Mouse (Mus musculus) forebrain, postnatal 0 days (tissue): ENCODE measurements around the gene Clec4e. TPM values are rescaled to one million over a fixed set of nuclear protein-coding genes. Genes with fewer than 3 reads are reported as not detected.
"Not testable (repeated sequence)": the region's sequence is repeated elsewhere in the genome, so short reads cannot be mapped to it uniquely, and the experiment has no call there.

ENCODE experiments used
- ATAC-seq: fragments of 200-750 bp; cut with Nextera tagmentation; 2 replicates; pipeline ENCODE4 v1.8.0; 2017; ENCODE audit warnings: mild to moderate bottlenecking, moderate library complexity
- DNase-seq: peaks from one replicate; pipeline ENCODE4 v3.0.0-alpha.2; 2015
- H3K27ac ChIP-seq: fragments of 300-500 bp; sonication (generic); 2 replicates; pipeline ENCODE4 v1.5.1; 2014; ENCODE audit warnings: low read depth, mild to moderate bottlenecking, antibody characterized with exemption, low read length, moderate library complexity, mixed read lengths
- H3K27me3 ChIP-seq: fragments of 300-500 bp; sonication (generic); 2 replicates; pipeline ENCODE4 v1.6.1; 2014; ENCODE audit warnings: mild to moderate bottlenecking, low read length, mixed read lengths; ENCODE audit not compliant: insufficient read depth
- H3K36me3 ChIP-seq: fragments of 300-500 bp; sonication (generic); 2 replicates; pipeline ENCODE4 v1.6.1; 2014; ENCODE audit warnings: mild to moderate bottlenecking, moderate library complexity; ENCODE audit not compliant: insufficient read depth
- H3K4me1 ChIP-seq: fragments of 300-500 bp; sonication (generic); 2 replicates; pipeline ENCODE4 v1.6.1; 2014; ENCODE audit warnings: antibody characterized with exemption; ENCODE audit not compliant: insufficient read depth
- H3K4me2 ChIP-seq: fragments of 300-500 bp; sonication (generic); 2 replicates; pipeline ENCODE4 v1.6.1; 2014; ENCODE audit warnings: low read depth, mild to moderate bottlenecking, moderate library complexity
- H3K4me3 ChIP-seq: fragments of 300-500 bp; sonication (generic); 2 replicates; pipeline ENCODE4 v1.5.1; 2014; ENCODE audit warnings: low read depth, low read length, mixed read lengths
- H3K9ac ChIP-seq: fragments of 300-500 bp; sonication (generic); 2 replicates; pipeline ENCODE4 v1.6.1; 2014; ENCODE audit warnings: mild to moderate bottlenecking
- H3K9me3 ChIP-seq: fragments of 300-500 bp; sonication (generic); 2 replicates; pipeline ENCODE4 v1.6.1; 2016; ENCODE audit warnings: low read length
- CTCF ChIP-seq: sonication (generic); IDR thresholded peaks from 2 replicates; pipeline ENCODE4 v1.5.1; 2016; ENCODE audit warnings: antibody characterized with exemption, control low read depth, low read depth
- WGBS: fragments of 180-500 bp; shearing (Covaris S2); extraction: QIAGEN DNeasy Blood & Tissue Kit; methylation state at CpG from one replicate; pipeline ENCODE4 v1.1.7; 2014; 5-methylcytosine and 5-hydroxymethylcytosine counted together
- polyA plus RNA-seq: library from polyadenylated mRNA; unstranded; fragments of >200 nt; fragmentation: Nextera tagmentation; extraction: Ambion mirVana; gene quantifications from 2 replicates; pipeline ENCODE4 v1.2.1, GENCODE M21; 2015
- total RNA-seq: library from RNA; depleted of rRNA; stranded (reverse); fragments of >200 nt; gene quantifications from 2 replicates; pipeline ENCODE4 v1.2.3, GENCODE M21; 2014; rRNA removed

The Clec4e gene
- total RNA-seq (not detected in 2 replicates), polyA plus RNA-seq (not detected in 2 replicates)

DNA sequence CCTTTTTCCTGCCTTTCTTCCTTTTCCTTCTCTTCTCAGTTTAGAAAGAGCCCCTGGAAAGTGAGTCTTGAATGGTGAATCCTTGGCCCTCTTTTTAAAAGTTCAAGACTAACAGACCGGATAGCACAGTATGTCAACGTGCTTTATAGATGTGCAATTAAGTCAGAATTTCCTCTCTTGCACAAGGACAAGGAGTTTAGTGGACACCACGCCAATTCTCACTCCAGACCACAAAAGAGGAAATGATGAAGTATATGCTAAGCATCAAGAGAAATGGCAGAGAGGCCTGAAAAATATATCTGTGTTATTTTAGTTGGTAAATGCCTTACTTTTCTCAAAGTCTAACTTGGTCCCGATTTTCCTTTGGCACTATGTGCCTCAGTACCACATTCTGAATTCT, at the start of gene Clec4e:
Gene Clec4e (minus strand): TSS at position 118 of the 400 bp plus-strand sequence.
- Histone ChIP-seq H3K4me3 (no peak within 1 kb of the TSS), H3K4me2 (no peak within 1 kb of the TSS), H3K9ac (no peak within 1 kb of the TSS), H3K9me3 (no peaks in the 10 kb centered on the region), H3K27ac (no peak within 1 kb of the TSS), H3K4me1 (no peaks in the 10 kb centered on the region), H3K36me3 (no peaks in the 10 kb centered on the region), H3K27me3 (no peaks in the 10 kb centered on the region)
- ATAC-seq (no peak), DNase-seq (no peak)
- TF ChIP-seq CTCF: no peak
- 83% methylated on average over 4 of the region's 4 CpGs for WGBS

DNA sequence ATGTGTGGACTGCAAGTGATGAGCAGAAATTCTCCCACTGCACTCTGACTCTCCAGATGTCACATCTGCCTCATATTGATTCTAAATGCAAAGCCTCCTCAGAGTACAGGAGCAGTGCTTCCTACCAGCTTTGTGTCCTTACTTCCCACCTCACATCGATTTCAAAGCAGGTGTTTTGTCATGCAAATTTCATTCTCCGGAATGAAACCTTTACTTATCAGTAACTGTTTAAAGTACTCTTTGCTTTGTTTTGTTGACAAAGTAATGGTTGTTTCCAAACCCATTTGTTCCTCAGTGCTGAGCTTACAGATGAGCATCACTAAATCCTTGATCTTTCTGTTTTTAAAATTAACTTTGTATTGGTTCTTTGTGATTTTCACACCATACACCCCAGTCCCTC, 42.8 kb upstream of the Clec4e start:
- Histone ChIP-seq H3K27ac (no peak overlapping the region), H3K36me3 (no peaks in the 10 kb centered on the region), H3K4me1 (no peaks in the 10 kb centered on the region), H3K9me3 (no peaks in the 10 kb centered on the region), H3K4me3 (no peak overlapping the region), H3K9ac (no peak overlapping the region), H3K27me3 (no peaks in the 10 kb centered on the region), H3K4me2 (no peak overlapping the region)
- 29% methylated on average over 2 of the region's 2 CpGs for WGBS
- ATAC-seq (no peak), DNase-seq (no peak)
- no peak for TF ChIP-seq CTCF

DNA sequence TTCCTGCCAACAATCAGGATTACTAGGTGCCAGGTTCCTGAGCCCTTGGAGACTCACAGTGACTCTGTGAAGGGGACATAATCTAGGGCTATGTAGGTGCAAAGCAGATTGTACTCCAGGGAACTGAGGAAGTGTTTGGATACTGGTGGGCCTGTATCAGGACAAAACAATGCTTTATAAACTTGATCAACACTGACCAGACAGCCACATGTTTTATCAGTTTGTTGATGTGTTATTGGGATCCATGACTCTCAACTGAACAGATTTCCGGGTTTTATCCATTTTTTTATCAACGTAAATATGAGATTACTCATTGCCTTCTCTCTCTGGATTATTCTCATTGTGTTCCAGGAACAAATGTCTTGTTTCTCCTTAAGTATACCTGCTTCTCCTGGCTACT, 18.4 kb upstream of the Clec4e start, which contains the start of gene Vmn2r19:
Gene Vmn2r19 (plus strand): TSS at position 301 of the 400 bp plus-strand sequence.
- Histone ChIP-seq H3K27me3 (no peaks in the 10 kb centered on the region), H3K4me2 (no peak within 1 kb of the TSS), H3K4me1 (no peaks in the 10 kb centered on the region), H3K9me3 (no peaks in the 10 kb centered on the region), H3K36me3 (no peaks in the 10 kb centered on the region), H3K4me3 (no peak within 1 kb of the TSS), H3K27ac (no peak within 1 kb of the TSS), H3K9ac (no peak within 1 kb of the TSS)
- 95% methylated on average over 2 of the region's 2 CpGs for WGBS
- ATAC-seq (no peak), DNase-seq (no peak)
- no peak for TF ChIP-seq CTCF

DNA sequence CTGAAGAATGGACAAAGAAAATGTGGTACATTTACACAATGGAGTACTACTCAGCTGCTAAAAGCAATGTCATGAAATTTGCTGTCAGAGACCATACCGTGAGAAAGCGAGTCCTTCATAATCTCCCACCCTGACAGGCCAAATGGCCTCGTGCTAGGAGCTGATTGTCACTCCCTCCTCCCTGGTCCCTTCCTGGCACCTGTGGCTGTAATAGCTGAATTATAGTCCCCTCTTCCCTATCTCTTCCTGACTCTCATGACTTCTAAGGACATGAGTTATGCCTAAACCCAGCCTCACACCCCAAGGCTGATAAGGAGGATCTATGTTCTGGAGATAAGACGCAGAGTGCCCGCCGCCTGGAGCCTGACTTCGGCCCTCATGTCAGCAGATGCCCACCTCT, 16.6 kb upstream of the Clec4e start:
- not testable (repeated sequence) for H3K9ac ChIP-seq, H3K36me3 ChIP-seq, H3K4me1 ChIP-seq, DNase-seq, ATAC-seq, H3K4me3 ChIP-seq, H3K9me3 ChIP-seq, H3K27ac ChIP-seq, H3K4me2 ChIP-seq, H3K27me3 ChIP-seq
- 92% methylated on average over 7 of the region's 7 CpGs for WGBS

DNA sequence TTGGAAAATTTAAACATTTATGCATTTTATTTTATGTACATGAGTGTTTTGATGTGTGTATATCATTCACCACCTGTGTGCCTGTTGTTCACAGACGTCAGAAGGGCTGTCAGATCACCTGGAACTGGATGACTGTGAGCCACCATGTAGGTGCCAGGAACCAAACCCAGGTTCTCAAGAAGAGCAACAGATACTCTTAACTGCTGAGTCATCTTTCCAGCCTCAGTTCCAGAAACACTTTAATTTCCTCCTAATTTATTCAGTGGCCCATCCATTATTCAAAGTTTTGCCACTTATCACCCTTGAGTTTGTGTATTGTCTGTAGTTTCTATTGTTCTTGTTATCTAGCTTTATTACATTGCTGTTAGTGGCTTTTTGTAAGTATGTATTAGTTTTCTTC, 7.0 kb upstream of the Clec4e start:
- no peak for ATAC-seq

DNA sequence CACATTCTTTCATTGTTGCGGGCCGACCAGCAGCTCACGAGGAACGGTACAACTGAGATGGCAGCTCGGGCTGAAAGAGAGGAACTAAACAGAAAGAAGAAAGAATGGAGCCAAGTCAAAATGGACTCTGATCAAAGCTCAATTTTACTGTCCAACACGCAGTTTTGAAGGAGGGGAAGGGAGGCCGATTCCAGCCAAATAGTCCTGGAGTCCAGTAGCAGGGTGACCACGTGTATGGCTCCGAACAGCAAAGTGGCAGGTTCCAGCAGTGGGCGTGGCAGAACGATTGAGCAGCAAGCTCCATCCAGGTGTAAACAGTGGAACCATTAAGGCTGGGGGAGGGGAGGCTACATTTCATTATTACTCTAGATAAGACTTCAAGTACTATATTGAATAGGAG, 3.8 kb upstream of the Clec4e start:
- H3K9ac ChIP-seq, H3K4me3 ChIP-seq, H3K4me2 ChIP-seq, H3K27ac ChIP-seq, ATAC-seq, H3K9me3 ChIP-seq, H3K27me3 ChIP-seq, DNase-seq, H3K36me3 ChIP-seq, H3K4me1 ChIP-seq: not testable (repeated sequence)
- WGBS: 91% methylated on average over 11 of the region's 11 CpGs

More for the DNA sequence above, 7.0 kb upstream of the Clec4e start:
- Histone ChIP-seq H3K9ac (no peak overlapping the region), H3K4me1 (no peaks in the 10 kb centered on the region), H3K4me2 (no peak overlapping the region), H3K27me3 (no peaks in the 10 kb centered on the region), H3K27ac (no peak overlapping the region), H3K9me3 (no peaks in the 10 kb centered on the region), H3K36me3 (no peaks in the 10 kb centered on the region), H3K4me3 (no peak overlapping the region)
- TF ChIP-seq CTCF: no peak
- WGBS: 69% methylated on average over 1 of the region's 1 CpGs
- DNase-seq: no peak

DNA sequence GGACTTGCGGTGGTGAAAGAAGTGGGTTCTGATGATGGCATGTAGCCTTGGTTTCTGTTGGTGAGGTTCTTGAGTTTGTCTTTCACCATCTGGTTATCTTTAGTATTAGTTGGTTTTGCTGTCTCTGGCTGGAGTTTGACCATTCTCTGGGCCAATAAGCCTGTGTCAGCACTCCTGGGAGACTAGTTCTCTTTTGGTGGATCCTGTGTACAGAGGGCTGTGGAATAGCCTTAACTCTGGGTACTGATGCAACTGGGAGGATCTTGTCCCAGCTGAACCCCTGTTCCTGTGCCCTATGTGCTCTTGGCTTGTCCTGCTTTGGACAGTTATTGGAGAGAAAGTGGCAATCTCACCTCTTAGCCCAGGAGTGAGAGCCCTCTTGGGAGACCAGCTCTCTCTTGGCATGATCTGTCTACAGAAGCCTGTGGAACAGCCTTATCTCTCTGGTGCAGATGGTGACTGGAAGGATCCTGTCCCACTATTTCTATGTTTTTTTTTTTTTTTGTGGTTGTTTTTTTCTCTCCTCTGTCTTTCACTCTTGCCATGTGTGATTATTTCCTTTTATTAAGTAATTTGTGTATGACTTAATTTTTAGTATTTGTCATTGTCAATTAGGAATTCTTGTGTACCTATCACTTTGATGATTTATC, 3.2 kb upstream of the Clec4e start:
- no peaks in the 10 kb centered on the region for H3K36me3 ChIP-seq
- WGBS: 98% methylated on average over 1 of the region's 1 CpGs
- H3K4me1 ChIP-seq: no peaks in the 10 kb centered on the region
- H3K27me3 ChIP-seq: no peaks in the 10 kb centered on the region
- no peak overlapping the region for H3K4me2 ChIP-seq
- no peak overlapping the region for H3K9ac ChIP-seq
- no peaks in the 10 kb centered on the region for H3K9me3 ChIP-seq
- TF ChIP-seq CTCF: no peak
- H3K4me3 ChIP-seq: no peak overlapping the region
- H3K27ac ChIP-seq: no peak overlapping the region
- ATAC-seq (no peak), DNase-seq (no peak)
